Mouse (Mus musculus) embryo, embryonic 10 days (tissue): ENCODE data around the gene Agap2.

ENCODE experiments used
- DNase-seq: peaks from one replicate; pipeline ENCODE4 v3.0.0-alpha.2; 2015; ENCODE audit warnings: low spot score

The Agap2 gene

DNA sequence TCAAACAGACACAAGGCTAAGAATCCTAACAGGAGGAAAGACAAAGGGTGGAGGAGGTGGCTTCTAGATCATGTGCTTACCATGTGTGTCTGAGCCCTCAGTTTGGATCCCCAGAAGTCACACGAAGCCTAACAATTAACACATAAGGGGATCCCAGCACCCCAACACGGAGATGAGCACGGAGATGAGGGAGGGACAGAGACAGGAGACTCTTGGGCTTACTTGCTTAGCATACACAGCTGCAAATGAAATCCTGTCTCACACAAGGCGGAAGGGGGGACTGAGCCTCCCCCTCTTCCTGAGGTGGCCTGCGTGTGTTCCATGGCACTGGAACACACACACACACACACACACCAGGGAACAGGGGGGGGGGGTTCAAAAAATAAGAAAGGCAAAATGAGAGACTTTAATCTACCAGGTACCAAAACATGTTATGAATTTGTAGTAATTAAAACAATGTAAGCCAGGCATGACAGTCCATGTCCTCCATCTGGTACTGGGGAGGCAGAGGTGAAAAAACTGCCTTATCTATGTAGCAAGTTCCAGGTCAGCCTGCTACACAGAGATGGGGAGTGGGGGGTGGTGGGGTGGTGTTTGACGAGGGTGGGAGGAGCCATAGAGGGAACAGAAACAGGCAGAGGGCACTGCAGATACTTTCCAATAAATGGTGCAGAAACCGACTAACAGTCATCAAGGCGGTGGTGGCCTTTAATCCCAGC, 60.2 kb downstream of the Agap2 start:
- DNase-seq: no peak

DNA sequence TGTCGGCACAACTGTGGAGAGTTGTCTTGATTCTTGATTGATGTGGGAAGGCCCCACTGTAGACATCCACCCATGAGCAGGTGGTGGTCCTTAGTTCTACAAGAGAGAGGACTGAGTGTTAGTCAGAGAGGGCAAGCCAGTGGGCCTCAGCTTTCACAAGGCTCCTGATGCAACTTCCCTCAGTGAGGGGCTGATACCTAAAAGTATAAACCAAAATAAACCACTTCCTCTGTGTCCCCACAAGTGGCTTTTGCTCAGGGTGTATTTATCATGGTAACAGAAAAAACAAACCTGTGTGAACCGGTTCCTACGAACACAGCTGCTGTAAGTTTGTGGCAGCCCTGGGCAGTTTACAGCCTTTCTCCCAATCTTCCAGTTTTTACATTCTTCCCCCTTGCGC, 61.4 kb downstream of the Agap2 start:
- no peak for DNase-seq

DNA sequence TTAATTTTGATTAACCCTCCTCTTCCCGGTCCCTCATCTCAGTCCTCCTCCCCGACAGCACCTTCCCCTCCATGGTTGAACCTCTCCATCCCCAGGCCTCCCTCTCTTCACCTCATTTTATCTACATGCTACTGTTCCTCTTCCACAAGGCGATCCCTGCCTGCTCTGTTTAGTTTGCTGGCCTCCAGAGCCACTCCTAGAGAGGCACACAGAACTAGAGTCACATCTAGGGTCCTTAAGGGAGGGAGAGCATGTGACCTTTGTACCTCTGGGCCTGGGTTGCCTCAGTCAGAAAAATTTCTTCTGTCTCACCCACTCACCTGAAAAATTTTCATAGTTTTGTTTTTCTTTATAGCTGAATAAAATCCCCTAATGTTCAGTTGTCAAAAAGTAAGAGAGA, 62.8 kb downstream of the Agap2 start:
- no peak for DNase-seq

DNA sequence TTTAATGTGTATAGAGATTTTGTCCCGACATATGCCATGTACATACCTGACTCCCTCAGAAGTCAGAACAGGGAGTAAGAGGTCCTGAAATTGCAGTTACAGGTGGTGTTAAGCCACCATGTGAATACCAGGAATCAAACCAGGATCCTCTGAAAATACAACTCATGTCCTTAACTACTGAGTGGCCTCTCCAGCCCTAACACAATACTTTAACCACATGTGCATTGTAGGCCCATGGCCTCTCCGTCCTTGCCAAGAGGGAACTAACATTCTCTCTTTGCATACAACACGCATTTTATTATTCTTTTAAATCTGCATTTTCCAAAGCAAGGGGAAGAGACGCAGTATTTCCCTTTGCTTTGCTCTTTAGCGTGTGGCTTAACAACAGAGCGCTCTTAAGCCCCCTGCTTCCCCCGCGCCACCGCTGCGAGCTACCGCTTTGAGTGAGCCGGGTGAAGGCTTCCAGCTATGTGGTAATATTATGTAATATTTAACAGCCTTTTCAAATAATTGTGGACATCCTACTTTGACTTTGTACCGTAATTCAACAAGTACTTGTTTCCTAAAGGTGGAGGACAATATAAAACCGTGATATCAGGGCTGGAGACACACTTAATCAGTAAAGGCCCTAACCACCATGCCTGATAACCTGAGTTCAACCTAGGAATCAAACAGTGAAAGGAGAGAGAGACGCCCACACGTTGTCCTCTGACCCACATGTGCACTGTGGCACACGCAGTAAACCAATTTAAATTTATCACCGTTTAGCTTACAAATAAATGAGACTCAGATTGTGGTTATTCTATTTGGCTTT, 63.5 kb downstream of the Agap2 start:
- DNase-seq: no peak

DNA sequence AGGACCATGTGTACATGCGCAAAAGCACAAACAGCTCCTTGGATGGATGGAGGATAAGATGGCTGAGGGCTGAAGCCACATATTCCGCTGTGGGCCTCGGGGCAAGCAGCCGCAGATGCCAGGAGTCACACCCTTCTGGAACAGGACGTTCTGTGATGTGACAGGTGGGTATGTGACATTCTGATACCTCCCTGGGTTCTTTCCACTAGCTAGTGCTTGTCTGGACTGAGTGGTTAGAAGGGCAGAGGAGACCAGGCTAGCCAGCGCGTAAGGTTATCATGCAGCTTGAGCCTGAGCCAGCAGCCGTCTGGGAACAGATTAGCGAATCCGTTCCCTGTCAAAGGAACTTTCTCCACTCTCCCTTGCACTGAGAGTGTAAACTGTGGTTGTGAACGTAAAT, 65.9 kb downstream of the Agap2 start:
- no peak for DNase-seq

DNA sequence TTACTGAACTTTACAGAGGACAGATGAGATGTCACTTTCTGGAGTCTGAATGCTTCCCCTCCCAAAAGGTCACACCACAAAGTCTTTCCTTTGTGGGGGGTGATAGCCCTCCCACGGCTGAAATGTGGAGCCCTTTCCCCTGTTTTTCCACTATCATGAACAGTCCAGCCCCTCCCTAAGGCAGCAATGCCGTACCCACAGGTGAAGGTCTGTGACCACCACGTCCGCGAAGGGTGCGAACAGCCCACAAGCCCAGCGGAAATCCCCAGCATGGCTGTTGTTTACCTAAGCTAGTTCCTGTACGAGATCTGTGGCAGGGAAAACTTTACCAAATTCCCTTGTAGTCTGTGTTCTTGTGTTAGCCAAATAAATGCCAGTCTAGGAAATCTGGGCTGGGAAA, 66.4 kb downstream of the Agap2 start:
- DNase-seq: no peak
